Mouse (Mus musculus) kidney, postnatal 36 days (tissue): ENCODE measurements around the gene Tbx2.

Experiments used
- DNase-seq, 2 experiments: peaks; one replicate each; pipeline ENCODE4 v3.0.0; 2021 to 2022; ENCODE audit warnings: mixed read lengths in 2 of 2

Tbx2 gene

GRCm38 (mm10) chr11:85887801-85888450 lies 55.6 kb downstream of the Tbx2 start:
- no peak for DNase-seq

- no peak for DNase-seq
Observed at GRCm38 (mm10) chr11:85888451-85888961, 56.2 kb downstream of the Tbx2 start.

GRCm38 (mm10) chr11:85889056-85889729 lies 56.8 kb downstream of the Tbx2 start:
- DNase-seq, result no peak

- peak; percentile 15 to 38 for DNase-seq
Observed at GRCm38 (mm10) chr11:85889730-85890562, 57.6 kb downstream of the Tbx2 start.

DNA sequence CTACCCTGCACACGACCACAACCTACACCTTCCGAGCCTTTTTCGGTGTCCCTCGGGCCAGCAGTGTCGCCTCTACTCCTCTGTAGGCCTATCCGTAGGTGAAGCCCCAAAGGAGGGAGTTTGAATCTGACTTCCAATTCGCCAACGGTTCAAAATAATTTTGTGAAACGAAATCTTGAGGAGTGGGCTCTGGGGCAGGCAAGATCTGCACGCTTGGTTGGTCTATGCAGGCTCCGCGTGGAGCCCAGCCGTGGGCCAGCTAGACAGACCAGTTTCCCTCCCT lies 58.2 kb downstream of the Tbx2 start:
- DNase-seq, result no peak

GRCm38 (mm10) chr11:85891010-85891691 lies 58.8 kb downstream of the Tbx2 start:
- no peak for DNase-seq
